Mouse (Mus musculus) 416B (cell line): ENCODE results near the gene Rpe.
"Not testable (repeated sequence)": the region's sequence is repeated elsewhere in the genome, so short reads cannot be mapped to it uniquely, and the experiment has no call there.

Source experiments
- DNase-seq: peaks from one replicate; pipeline ENCODE4 v3.0.0; 2011; ENCODE audit warnings: low read depth

The Rpe gene

DNA sequence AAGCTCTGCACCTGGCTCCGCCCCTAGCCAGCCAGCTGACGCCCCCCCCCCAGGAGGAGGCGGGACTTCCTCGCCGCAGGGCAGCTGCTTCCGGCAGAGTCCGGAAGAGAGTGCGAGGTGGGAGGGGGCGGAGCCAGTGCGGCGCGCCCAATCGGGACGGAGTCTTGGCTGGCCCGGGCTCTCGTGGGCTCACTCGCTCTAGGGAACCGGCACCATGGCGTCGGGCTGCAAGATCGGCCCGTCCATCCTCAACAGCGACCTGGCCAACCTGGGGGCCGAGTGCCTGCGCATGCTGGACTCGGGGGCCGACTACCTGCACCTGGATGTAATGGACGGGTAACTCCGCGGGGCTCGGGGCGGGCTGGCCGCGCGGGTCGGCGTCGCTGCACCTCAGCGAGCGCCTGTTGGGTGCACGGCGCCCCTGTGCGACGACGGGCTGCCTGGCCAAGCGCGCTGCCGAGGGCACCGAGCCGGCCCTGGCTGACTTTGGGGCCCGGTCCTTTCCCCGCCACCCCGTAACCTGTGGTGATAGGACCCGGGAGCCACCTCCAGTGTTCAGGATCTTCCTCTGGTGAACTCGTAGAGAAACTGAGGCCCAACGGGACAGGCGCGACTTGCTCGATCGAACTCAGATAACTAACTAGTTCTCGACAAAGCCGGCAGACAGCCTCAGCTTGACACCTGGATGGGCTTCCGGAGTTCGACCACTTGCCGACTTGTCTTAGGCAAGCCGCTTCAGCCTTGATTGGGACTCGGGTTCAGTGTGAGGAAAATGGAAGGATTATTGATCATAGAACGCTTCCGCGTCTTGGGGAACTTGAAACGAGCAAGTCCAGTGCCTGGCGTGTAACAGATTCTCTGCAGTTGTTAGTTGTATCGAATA lies at the start of gene Rpe:
Rpe (plus strand) TSS at position 139 of the 883 bp plus-strand sequence.
- DNase-seq = peak; percentile 93

DNA sequence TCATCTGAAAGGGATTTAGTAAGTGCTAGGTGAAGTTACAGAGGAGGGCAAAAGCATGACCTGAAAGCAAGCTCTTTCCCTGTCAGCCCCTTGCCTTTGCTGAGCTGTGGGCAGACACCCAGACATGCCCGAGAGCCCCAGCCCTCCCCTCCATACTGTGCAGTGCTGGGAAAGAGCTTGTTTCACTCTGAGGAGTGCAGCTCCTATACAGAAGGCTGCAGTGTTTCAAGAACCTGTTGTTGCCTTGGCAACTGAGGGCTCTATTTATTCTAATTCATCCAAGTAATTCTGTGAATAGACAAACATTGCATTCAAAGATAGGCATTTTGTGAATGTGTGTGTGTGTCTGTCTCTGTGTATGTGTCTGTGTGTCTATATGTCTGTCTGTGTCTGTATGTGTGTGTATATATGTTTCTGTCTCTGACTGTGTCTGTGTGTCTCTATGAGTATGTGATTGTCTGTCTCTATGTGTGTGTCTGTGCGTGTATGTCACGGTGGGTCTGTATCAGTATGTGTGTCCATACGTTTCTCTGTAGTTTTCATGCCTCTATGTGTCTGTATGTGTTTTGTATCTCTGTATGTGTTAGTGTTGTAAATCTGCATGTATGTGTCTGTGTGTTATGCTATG lies 45.4 kb upstream of the Rpe start:
- DNase-seq = no peak

DNA sequence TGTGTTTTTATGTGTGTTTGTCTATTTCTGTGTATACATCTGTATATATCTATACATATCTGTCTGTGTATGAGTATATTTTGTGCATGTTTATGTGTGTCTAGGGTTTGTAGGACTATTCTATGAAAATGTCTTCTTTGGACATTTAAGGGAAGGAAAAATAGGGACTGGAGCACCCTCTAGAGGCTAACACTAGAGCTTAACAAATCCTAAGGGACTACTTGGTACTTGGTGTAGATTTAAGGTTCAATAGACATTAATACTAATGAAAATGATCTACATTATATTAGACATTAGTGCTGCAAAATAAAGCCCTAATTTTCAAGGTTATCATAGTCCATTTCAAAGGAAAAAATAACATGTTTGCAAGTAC lies 44.9 kb upstream of the Rpe start:
- DNase-seq = peak; percentile 71

DNA sequence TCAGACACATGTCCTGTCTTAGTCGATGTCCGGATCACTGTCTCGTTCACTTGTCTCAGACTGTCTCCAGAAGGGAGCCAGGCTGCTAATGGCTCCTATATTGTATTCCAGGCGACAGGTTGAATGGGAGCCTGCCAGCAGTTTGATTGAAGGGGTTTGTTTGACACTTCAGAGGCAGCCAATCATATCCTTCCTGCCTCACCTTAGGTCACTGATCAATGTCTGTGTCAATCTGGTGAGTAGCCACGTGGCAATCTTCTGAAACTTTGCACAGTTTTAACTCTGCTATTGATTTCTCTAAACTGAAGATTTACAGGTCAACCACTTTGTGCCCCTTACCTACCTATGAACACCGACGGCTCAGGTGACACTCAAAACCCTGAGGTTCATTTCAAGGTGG lies 29.2 kb upstream of the Rpe start:
- no peak for DNase-seq

DNA sequence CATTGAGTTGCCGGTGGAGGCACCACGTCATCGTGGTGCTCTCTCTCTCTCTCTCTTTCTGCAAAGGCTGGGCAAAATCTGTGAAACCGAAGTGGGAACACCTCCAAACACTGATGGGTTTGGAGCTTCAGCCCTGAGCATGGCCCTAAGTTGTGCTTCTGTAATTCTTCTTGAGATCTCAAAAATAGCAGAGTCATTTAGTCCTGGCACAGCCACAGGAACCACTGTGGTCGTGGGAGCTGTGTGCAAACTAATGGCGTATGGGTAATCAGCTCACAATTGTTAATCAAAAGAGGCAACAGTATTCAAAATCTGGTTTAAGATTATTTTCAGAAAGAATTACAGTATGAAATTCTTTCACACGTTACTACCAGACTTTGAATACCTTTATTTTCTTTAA lies 27.8 kb upstream of the Rpe start:
- DNase-seq = peak; percentile 44

DNA sequence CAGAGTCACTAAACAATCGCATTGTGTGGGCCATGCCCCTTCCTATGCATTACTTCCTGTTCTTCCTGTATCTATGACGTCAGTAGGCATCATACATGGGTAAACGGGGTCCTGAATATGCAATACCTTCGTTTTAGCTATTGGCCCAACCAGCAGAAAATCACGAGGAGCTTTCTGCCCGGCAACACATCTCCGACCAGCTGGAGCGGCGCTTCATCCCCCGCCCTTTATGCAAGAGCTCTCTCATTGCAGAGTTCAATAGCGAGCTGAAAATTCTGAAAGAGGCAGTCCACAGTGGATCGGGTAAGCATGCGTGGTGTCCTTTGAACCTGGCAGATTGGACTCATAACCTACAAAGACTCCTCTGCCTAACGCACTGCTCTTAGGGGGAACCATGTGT lies 22.7 kb upstream of the Rpe start:
- no peak for DNase-seq

- DNase-seq = peak; percentile 35
These were observed 22.0 kb upstream of the Rpe start for GRCm38 (mm10) chr1:66678662-66679061.

- DNase-seq = peak; percentile 47
These were observed 17.7 kb upstream of the Rpe start for GRCm38 (mm10) chr1:66682974-66683373.

DNA sequence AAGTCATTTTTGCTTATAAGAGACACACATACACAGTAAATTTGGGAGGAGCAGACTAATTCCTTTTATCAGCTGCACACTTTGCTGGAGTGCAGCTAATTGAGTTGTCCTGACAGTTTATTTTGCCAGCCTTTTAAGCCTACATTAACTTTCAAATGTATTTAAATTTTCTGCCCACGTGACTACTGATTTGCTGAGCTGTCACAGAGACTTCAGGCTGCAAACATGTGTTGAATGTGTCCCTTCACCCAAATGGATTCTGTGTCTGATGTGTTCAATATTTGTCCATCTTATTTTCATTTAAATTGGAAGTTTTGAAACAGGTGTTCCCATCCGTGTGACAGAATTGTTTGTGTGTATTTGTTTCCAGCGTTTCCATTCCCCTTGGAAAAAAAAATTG lies 8.9 kb upstream of the Rpe start:
- DNase-seq = no peak

- DNase-seq = no peak
These were observed 8.3 kb upstream of the Rpe start for GRCm38 (mm10) chr1:66692308-66692707.

- DNase-seq = no peak
These were observed 7.7 kb upstream of the Rpe start for GRCm38 (mm10) chr1:66692780-66693392.

GRCm38 (mm10) chr1:66694266-66694665 lies 6.4 kb upstream of the Rpe start:
- DNase-seq = peak; percentile 74

GRCm38 (mm10) chr1:66695296-66695695 lies 5.3 kb upstream of the Rpe start:
- no peak for DNase-seq

GRCm38 (mm10) chr1:66699630-66700029 lies 1.0 kb upstream of the Rpe start:
- DNase-seq = not testable (repeated sequence)

DNA sequence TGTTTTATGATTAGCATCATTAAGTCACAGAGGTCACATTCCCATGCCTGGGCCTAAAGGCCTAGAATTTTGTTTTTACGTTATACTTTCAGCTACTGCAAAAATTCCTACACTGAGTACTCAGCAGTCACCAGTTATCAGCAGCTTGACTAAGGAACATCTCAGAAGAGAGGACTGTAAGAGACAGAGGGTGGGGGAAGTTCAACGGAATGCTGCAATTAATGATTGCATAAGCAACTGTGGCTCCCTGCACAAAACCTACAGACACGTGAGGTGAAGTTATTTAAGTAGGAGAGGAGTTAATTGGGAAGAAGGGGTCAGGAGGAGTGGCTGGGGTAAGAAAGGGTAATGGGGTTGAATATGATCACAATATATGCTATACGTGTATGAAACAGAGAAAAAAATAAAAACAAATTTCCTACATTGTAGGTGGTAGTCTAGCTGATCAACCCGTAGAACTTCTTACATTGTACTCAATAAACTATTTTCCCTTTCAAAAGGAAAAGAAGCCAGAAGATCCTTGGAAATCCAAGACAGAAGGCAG lies 410 bp upstream of the Rpe start:
- peak; percentile 60 for DNase-seq

DNA sequence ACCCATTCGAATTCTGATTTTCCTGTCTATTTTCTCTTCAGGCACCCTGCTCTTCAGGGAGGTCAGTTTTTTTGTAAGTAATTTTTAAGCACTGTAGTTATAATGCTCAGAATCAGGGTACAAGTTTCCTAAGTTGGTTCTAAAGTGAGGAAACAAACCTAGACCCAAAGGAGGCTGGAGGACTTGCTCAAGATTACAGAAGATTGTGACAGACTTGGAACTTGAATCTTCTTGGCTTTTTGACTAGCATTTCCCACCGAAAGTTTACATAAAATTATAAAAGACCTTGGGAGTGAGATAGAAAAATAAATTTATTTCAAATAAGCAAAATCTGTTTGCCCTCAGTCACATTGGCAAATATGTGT lies 927 bp downstream of the Rpe start:
- DNase-seq = peak; percentile 58

- peak; percentile 18 for DNase-seq
These were observed 2.2 kb downstream of the Rpe start for GRCm38 (mm10) chr1:66702623-66703345.

DNA sequence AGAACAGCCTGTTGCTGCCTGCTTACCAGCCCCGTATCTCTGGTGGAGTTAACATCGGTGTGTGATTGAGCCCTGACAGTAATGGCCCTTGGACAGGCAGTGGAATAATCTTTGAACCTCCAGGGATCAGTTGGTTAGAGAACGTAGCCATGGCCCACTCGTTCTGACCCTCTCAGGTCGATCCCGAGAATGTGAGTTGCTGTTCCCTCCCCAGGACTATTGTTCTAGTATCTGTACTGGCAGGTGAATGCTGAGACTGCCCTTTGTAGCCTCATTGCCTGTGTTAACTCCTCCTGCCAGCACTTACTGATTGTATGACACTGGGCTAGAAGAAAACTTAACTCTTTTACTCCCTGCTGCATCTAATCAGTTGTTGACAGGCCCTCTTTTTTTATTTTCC lies 3.9 kb downstream of the Rpe start:
- no peak for DNase-seq

- DNase-seq = peak; percentile 72
These were observed 12.2 kb downstream of the Rpe start for GRCm38 (mm10) chr1:66712859-66713258.

DNA sequence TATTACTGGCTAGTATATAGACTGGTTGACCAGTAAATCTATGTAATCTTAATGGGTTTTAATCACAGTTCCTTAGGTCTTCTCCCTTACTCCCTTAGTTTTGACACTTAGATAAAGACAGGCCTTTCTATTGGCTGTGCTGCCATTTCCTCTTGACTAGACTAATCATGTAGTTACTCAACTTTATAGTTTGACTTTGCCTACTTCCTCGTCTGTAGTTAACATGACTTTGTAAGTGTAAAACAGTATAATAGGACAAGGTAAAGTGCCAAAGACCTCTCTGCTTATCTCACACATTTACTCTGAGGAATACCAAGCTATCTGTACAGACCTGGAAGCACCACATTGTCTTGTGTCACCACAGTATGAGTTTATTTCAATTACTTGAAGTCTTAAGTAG lies 29.9 kb downstream of the Rpe start:
- DNase-seq = peak; percentile 17

GRCm38 (mm10) chr1:66768764-66769163 lies 68.1 kb downstream of the Rpe start:
- no peak for DNase-seq
